Mouse (Mus musculus): ENCODE data around the gene Ryr3. TPM values are rescaled to one million over a fixed set of nuclear protein-coding genes. Genes with fewer than 3 reads are reported as not detected.

Ryr3 gene
- total RNA-seq (2021), result under 1 TPM; 0.37 to 0.64 TPM
- long read RNA-seq, experiment 1, partial matches to known transcripts, result 0 of 3 reads
- long read RNA-seq, experiment 1, other reads (novel, unspliced or antisense), result 3 of 3 reads
- long read RNA-seq, experiment 2, partial matches to known transcripts, result 0 of 1 reads
- long read RNA-seq, experiment 2, other reads (novel, unspliced or antisense), result 1 of 1 reads

- intact Hi-C loops (cut with DNase I), result no loop called here
- DNase-seq, result no peak
Measured at GRCm38 (mm10) chr2:113216746-113217461, at the start of gene Ryr3. Gene Ryr3, minus strand, starts transcription at chr2:113217096.

DNA sequence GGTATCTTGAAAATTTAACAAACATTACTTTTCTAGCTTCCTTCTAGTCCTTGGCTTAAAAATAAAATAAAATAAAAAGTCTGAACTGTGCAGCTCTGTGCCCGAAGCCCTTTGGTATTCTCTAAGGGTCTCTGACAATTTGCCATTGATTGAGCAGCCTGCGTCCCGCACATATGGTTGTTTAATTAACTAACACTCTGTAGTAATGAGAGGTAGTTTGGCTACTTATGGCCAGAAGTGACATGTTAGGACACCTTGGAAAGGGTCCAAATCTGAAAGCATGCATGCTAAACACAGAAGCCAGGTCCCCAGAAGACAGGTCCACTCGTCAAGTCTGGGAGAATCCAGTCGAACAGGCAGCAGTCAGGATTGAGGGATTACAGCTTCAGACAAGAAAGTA lies 22.0 kb upstream of the Ryr3 start:
- intact Hi-C loops (cut with DNase I), result no loop called here
- DNase-seq, result no peak

DNA sequence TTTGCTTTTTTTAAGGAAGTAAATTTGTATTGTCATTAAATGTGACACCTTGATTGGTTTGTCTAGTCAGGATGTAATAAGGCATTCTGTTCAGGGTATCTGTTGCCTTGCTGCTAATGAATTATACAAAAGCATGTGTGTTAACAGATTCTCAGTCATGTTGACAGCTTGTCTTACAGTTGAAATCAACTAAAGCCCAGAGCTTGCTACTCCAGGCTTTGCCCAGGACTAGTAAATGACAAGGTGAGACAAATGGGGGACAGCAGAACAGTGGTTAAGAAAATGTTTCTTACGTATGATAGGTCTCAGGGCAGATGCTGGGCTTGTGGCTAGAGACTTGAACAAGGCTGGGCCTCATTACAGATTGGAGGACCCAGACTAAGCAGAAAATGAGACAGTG lies 20.1 kb upstream of the Ryr3 start:
- DNase-seq, result no peak
- intact Hi-C loops (cut with DNase I), result no loop called here

- intact Hi-C loops (cut with DNase I), result no loop called here
- no peak for DNase-seq
Measured at GRCm38 (mm10) chr2:113234559-113234958, 17.7 kb upstream of the Ryr3 start.

DNA sequence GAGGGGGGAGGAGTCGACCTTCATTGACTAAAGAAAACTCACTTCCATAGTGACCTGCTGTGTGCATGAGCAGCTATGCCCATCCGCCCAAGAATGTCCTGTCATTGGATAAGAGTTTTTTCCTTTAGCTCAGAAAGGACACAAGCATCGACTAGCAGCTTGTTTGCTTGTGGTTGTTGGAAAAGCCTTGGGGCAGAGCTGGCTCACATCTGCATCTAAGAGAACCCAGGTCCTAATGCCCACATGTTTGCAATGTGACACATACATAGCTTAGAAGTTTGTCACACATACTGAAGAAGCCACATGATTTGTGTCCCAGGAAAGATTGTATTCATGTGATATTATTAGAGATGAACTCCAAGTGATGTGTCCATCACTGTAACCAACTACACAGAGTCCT lies 16.5 kb upstream of the Ryr3 start:
- intact Hi-C loops (cut with DNase I), result loop anchor here (2.0 kb wide), 2 partner anchors 433 to 725 kb away; no protein-coding TSS in a partner anchor
- DNase-seq, result no peak

GRCm38 (mm10) chr2:113216105-113216745 lies 671 bp downstream of the Ryr3 start:
- no peak for DNase-seq
- intact Hi-C loops (cut with DNase I), result no loop called here

DNA sequence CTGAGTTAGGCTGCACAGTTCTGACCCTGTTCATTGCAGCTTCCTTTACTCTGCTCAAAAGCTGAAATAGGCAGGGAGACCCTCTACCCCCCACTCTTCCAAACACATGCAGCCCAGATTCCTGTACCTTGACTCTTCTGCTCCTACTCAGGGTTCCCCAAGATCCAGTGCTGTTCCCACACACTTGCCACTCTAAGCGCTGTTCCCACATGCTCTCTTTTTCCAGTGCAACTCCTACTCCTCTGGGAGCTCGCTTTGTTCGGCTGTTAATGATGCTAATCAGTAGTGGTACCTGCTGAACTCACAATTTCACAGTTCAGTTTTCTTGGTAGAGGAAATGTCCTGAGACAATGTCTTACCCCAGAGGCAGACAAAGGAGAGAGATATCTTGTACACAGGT lies 6.9 kb downstream of the Ryr3 start:
- DNase-seq, result no peak
- intact Hi-C loops (cut with DNase I), result no loop called here

GRCm38 (mm10) chr2:113209263-113209662 lies 7.6 kb downstream of the Ryr3 start:
- intact Hi-C loops (cut with DNase I), result no loop called here
- DNase-seq, result no peak

- DNase-seq, result no peak
- intact Hi-C loops (cut with DNase I), result no loop called here
Measured at GRCm38 (mm10) chr2:113202857-113203256, 14.0 kb downstream of the Ryr3 start.

- DNase-seq, result no peak
- intact Hi-C loops (cut with DNase I), result no loop called here
Measured at GRCm38 (mm10) chr2:113199030-113199679, 17.7 kb downstream of the Ryr3 start.

DNA sequence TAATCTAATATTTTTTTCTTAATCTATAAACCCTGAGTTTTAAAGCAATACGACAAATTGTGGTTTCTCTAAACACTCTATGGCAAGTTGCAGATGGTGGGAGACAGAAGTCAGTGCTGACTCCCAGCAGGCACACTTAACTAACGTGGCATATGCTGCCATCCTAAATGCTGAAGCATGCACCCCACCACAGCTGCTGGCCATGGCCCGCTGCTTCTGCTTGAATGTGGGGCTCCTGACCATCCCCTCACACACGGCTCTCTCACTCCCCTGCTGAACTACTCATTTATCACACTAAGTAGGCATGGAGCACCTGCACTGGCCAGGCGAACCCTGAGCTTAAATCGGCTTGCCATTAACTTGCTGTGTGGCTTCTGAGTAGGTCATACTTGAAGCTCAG lies 29.7 kb downstream of the Ryr3 start:
- intact Hi-C loops (cut with DNase I), result no loop called here

DNA sequence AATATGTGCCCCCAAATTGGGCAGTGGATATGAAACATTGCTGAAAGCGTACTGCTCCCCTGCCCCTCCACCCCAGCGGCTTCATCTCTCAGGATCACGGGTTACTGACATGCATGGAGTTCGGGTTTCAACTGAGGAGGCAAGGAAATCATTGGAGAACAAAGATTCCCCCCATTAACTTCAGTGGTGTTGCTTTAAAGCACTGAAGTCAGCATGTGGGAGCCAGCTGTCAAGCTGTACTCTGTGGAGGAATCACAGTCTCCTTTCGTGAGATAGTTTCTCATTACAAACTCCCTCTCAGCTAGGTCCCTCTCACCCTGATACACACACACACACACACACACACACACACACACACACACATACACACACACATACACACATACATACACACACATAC lies 35.2 kb downstream of the Ryr3 start:
- no peak for DNase-seq
- intact Hi-C loops (cut with DNase I), result no loop called here

More for the DNA sequence above, 29.7 kb downstream of the Ryr3 start:
- no peak for DNase-seq

DNA sequence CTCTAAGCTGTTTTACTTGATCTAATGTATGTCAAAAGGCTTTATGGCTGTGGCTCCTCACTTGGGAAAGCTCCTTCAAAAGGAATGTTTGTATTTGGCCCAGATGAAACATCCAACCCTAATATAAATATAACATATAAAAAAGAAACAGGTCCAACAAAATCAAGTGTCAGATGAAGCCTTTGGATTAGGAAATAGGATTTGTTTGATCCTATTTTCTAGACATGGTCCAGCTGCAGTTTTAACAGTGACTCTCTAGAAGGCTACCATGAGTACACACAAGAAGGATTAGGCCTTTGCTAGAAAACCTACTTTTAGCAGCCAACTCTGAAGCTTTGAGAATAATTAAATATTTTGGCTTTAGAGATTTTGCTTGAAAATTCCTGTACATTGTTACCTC lies 38.8 kb downstream of the Ryr3 start:
- DNase-seq, result no peak
- intact Hi-C loops (cut with DNase I), result no loop called here

GRCm38 (mm10) chr2:113176337-113176736 lies 40.6 kb downstream of the Ryr3 start:
- intact Hi-C loops (cut with DNase I), result no loop called here
- no peak for DNase-seq

- intact Hi-C loops (cut with DNase I), result no loop called here
- DNase-seq, result no peak
Measured at GRCm38 (mm10) chr2:113168096-113168495, 48.8 kb downstream of the Ryr3 start.

GRCm38 (mm10) chr2:113161494-113161893 lies 55.4 kb downstream of the Ryr3 start:
- no peak for DNase-seq
- intact Hi-C loops (cut with DNase I), result no loop called here

DNA sequence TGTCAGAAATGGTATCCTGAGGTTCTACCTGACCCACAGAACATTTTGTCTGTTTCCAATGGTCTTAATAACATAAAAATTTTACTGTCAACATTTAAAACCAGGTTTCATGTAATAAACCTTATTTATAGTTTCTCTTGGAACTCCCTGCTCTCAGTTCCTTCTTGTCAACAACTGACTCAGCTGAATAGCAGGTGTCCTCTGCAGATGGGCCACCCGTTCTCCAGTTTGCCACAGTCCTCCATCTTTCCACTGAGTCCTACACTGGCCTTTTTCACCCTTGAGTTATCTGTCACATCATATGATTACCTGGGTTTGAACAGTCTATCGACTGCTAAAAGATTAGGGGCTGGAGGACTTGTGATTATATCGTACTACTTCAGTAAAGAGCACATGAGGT lies 79.1 kb downstream of the Ryr3 start:
- DNase-seq, result no peak
- intact Hi-C loops (cut with DNase I), result no loop called here

GRCm38 (mm10) chr2:113123476-113123875 lies 93.4 kb downstream of the Ryr3 start:
- intact Hi-C loops (cut with DNase I), result no loop called here
- DNase-seq, result no peak

DNA sequence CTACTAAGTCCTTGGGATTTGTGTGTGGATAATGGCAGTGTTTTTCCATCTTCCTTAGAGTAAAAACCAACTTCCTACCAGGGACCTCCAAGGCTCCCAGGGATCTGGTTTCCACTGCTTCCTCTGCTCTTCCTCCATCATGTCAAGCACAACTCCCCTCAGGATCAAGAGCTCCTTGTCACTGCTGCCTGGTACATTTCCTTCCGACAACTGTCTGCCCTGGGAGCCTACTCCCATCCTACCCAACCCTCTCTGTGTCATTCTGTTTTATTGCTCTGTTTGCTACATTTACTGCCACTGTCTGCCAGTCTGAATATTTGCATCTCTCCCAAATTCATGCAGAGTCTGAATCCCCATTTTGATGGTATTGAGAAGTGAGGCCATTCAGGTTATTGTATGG lies 97.8 kb downstream of the Ryr3 start:
- no peak for DNase-seq
- intact Hi-C loops (cut with DNase I), result no loop called here

GRCm38 (mm10) chr2:113116788-113117187 lies 100.1 kb downstream of the Ryr3 start:
- DNase-seq, result no peak

GRCm38 (mm10) chr2:113115897-113116283 lies 101.0 kb downstream of the Ryr3 start:
- intact Hi-C loops (cut with DNase I), result no loop called here

More at GRCm38 (mm10) chr2:113116788-113117187, 100.1 kb downstream of the Ryr3 start:
- intact Hi-C loops (cut with DNase I), result no loop called here

More at GRCm38 (mm10) chr2:113115897-113116283, 101.0 kb downstream of the Ryr3 start:
- DNase-seq, result no peak

All from gastrocnemius, postnatal 36 days (tissue).